Mouse (Mus musculus) bone marrow, adult 2 months (tissue): ENCODE results near the gene Rb1.

Experiments used
- CTCF ChIP-seq: fragments of 200-500 bp; IDR thresholded peaks from 2 replicates; pipeline ENCODE4 v1.5.1; 2011; ENCODE audit warnings: low read length, control low read depth; ENCODE audit not compliant: control insufficient read depth, insufficient read depth
- POLR2A ChIP-seq: fragments of 200-500 bp; IDR thresholded peaks from 2 replicates; pipeline ENCODE4 v1.6.1; 2011; ENCODE audit warnings: low read depth, mild to moderate bottlenecking, control low read depth, low read length, borderline replicate concordance; ENCODE audit not compliant: control insufficient read depth

DNA sequence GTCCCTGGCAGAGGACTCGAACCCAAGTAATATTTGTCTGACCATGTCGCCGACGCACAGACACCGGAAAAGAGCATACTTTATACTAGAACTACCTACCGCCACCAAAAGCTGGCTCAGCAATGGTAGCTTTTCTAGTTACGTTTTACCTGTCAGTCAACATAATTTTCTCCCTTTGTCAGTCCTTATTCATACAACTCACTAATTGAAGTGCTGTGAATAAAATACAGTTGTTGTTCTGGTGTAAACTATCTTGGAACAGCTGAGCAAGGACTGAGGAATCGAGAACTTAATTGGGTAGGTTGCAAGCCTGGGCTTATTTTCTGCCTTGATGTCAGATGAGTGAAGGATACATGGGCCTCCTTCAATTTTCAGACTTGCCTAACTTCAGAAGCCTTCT, 889 bp upstream of the Rb1 start:
- TF ChIP-seq CTCF (no peak), POLR2A (no peak)
